Mouse (Mus musculus) heart, adult 2 months (tissue): Measurements from ENCODE around the gene Rnase10. TPM values are rescaled to one million over a fixed set of nuclear protein-coding genes. Genes with fewer than 3 reads are reported as not detected.
"Not testable (repeated sequence)": the region's sequence is repeated elsewhere in the genome, so short reads cannot be mapped to it uniquely, and the experiment has no call there.

Experiments
- DNase-seq, 2 experiments: peaks; one replicate each; pipeline ENCODE4 v3.0.0; 2021
- H3K27ac ChIP-seq: fragments of 200-600 bp; 2 replicates; pipeline ENCODE4 v1.8.1; 2022
- H3K27me3 ChIP-seq: fragments of 200-500 bp; 2 replicates; pipeline ENCODE4 v1.6.1; 2012; ENCODE audit warnings: mild to moderate bottlenecking, low read length, inconsistent platforms, mixed read lengths; ENCODE audit not compliant: control insufficient read depth, insufficient read depth
- H3K36me3 ChIP-seq: fragments of 200-500 bp; 2 replicates; pipeline ENCODE4 v1.6.1; 2012; ENCODE audit warnings: low read length, inconsistent platforms; ENCODE audit not compliant: control insufficient read depth, insufficient read depth
- H3K4me1 ChIP-seq: fragments of 200-500 bp; 2 replicates; pipeline ENCODE4 v1.6.1; 2011; ENCODE audit warnings: low read length; ENCODE audit not compliant: control insufficient read depth, insufficient read depth
- H3K4me3 ChIP-seq: fragments of 200-600 bp; 2 replicates; pipeline ENCODE4 v1.8.1; 2022
- H3K79me2 ChIP-seq: fragments of 200-500 bp; replicated peaks from 2 replicates; pipeline ENCODE4 v1.6.1; 2012; ENCODE audit warnings: mild to moderate bottlenecking, inconsistent platforms, low read length, moderate library complexity, mixed read lengths; ENCODE audit not compliant: control insufficient read depth, insufficient read depth
- H3K9ac ChIP-seq: fragments of 200-500 bp; 2 replicates; pipeline ENCODE4 v1.6.1; 2012; ENCODE audit warnings: low read depth, mild to moderate bottlenecking, control low read depth, inconsistent platforms, low read length, mixed read lengths
- CTCF ChIP-seq: fragments of 200-600 bp; IDR thresholded peaks from 2 replicates; pipeline ENCODE4 v1.8.1; 2022; ENCODE audit warnings: antibody characterized with exemption, mild to moderate bottlenecking, moderate library complexity
- EP300 ChIP-seq: fragments of 200-500 bp; IDR thresholded peaks from 2 replicates; pipeline ENCODE4 v1.6.1; 2011; ENCODE audit warnings: low read depth, low read length, control low read depth; ENCODE audit not compliant: insufficient read depth
- POLR2A ChIP-seq: fragments of 200-500 bp; IDR thresholded peaks from 2 replicates; pipeline ENCODE4 v1.6.1; 2011; ENCODE audit warnings: mild to moderate bottlenecking, low read depth, low read length, control low read depth; ENCODE audit not compliant: insufficient read depth
- WGBS: fragments of 180-500 bp; shearing (Covaris S2); methylation state at CpG from one replicate; pipeline ENCODE4 v1.1.7; 2018; 5-methylcytosine and 5-hydroxymethylcytosine counted together
- intact Hi-C: fragments of 180-260 bp; cut with DNase I; formaldehyde crosslinking; loops from one replicate; pipeline ENCODE4 v1.15.1; 2025
- polyA plus RNA-seq: library from polyadenylated mRNA; depleted of rRNA; stranded (reverse); fragments of >200 nt; gene quantifications from 2 replicates; pipeline ENCODE4 v1.2.3, GENCODE M21; 2012
- total RNA-seq, 2 experiments: library from RNA; stranded (reverse); gene quantifications; 2 replicates each; pipeline ENCODE4 v1.2.3; 2021

Rnase10 gene
- total and polyA plus RNA-seq, 3 experiments, result 0.21 to 0.61 TPM; not detected in 1

DNA sequence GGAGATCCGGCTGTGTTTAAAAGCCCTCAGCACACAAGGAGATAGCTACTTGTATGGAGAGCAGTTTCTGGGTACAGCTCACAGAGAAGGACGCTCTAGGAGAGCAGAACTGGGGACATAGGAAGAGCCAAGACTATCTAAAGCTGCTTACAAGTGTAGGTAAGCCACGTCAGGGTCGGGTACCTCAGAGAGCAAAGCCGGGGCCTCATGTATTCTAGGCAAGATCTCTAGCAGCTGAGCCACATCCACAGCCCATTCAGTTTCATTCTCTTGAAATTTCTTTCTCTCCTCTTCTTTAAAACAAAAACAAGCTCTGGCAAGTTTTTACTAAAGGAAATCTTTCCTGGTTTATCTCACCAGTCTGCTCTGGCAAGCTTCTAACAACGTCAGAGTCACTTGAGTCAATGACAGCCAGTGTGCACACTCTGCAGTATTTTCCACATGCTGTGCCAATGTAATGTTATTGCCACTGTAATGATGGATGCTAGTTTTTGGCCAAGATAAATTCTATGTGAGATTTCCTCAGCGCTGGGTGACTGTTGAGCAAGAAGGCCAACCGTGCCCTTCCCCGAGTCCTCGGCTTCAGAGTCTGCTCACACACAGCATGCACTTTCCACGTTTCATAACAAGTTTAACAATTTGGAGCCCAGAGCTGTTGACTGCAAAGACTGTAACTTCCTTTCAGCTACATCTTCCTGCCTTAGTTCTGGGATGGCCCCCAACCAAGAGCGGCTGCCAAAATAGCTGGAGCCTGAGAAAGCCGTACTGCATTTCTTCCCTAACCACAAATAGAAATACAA lies 563 bp downstream of the Rnase10 start:
- H3K27ac ChIP-seq, result peak overlapping the region; percentile 89
- H3K4me3 ChIP-seq, result peak overlapping the region; percentile 21
- TF ChIP-seq EP300 (peak; percentile 48; the same call in 1 of the 2 replicates), POLR2A (peak; percentile 24; the same call in 1 of the 2 replicates), CTCF (no peak)
- no peaks in the 10 kb centered on the region for H3K27me3 ChIP-seq
- H3K36me3 ChIP-seq, result peaks cover 8% of the 10 kb centered on the region; the same call in 1 of the 2 replicates
- DNase-seq, result peak; percentile 68 to 81
- H3K79me2 ChIP-seq, result no peaks in the 10 kb centered on the region
- H3K4me1 ChIP-seq, result peaks cover 16% of the 10 kb centered on the region
- 11% methylated on average over 13 of the region's 13 CpGs for WGBS
- intact Hi-C loops, result loop anchor here (1.0 to 2.0 kb wide), 2 partner anchors 10 to 39 kb away; no protein-coding TSS in a partner anchor
- peak overlapping the region; percentile 63 for H3K9ac ChIP-seq

DNA sequence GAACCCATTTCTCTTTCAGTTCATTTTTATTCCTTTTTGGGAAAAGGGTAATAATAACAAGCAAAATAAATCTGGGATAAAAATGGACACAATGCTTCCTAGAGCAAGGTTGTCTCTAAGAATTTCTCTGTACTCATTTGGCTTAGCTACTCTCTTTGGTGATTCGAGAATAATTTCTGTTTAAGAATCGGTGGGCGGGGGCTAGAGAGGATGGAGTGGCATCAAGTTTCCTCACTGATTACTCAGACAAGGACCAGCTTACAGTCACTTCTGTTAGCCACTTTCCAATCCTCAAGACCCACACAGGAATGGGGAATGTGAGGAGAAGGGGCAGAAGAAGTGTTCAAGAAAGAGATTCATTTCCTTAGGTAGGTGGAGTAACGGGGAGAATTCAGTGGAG lies 1.2 kb downstream of the Rnase10 start:
- H3K9ac ChIP-seq, result no peak overlapping the region
- DNase-seq, result no peak

DNA sequence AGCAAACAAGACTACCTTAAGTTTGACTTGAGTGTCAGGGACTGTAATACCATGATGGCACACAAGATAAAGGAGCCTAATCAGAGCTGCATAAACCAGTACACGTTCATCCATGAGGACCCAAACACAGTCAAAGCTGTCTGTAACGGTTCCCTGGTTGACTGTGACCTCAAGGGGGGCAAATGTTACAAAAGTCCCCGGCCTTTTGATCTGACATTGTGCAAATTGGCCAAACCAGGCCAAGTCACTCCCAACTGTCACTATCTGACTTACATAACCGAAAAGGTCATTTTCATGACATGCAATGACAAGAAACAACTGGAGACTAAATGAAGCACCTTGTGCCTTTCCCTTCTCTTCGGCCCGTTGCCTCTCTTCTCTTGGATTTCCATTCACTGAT lies 2.0 kb downstream of the Rnase10 start:
- Histone ChIP-seq H3K4me1 (peaks cover 16% of the 10 kb centered on the region), H3K9ac (no peak overlapping the region), H3K27me3 (no peaks in the 10 kb centered on the region), H3K79me2 (no peaks in the 10 kb centered on the region), H3K27ac (peak overlapping the region; percentile 89), H3K36me3 (peaks cover 8% of the 10 kb centered on the region; the same call in 1 of the 2 replicates), H3K4me3 (no peak overlapping the region)
- WGBS, result 86% methylated on average over 6 of the region's 6 CpGs
- DNase-seq, result no peak
- TF ChIP-seq EP300 (no peak), POLR2A (no peak), CTCF (no peak)
- intact Hi-C loops, result loop anchor here (2.0 kb wide), 1 partner anchor 41 kb away; no protein-coding TSS in a partner anchor

More for the DNA sequence above, 1.2 kb downstream of the Rnase10 start:
- intact Hi-C loops, result loop anchor here (1.0 to 2.0 kb wide), 2 partner anchors 10 to 40 kb away; no protein-coding TSS in a partner anchor
- Histone ChIP-seq H3K4me3 (no peak overlapping the region), H3K36me3 (peaks cover 8% of the 10 kb centered on the region; the same call in 1 of the 2 replicates), H3K27ac (peak overlapping the region; percentile 89), H3K79me2 (no peaks in the 10 kb centered on the region), H3K4me1 (peaks cover 16% of the 10 kb centered on the region), H3K27me3 (no peaks in the 10 kb centered on the region)
- TF ChIP-seq EP300, result no peak
- no peak for TF ChIP-seq CTCF
- no peak for TF ChIP-seq POLR2A
- 59% methylated on average over 4 of the region's 4 CpGs for WGBS

DNA sequence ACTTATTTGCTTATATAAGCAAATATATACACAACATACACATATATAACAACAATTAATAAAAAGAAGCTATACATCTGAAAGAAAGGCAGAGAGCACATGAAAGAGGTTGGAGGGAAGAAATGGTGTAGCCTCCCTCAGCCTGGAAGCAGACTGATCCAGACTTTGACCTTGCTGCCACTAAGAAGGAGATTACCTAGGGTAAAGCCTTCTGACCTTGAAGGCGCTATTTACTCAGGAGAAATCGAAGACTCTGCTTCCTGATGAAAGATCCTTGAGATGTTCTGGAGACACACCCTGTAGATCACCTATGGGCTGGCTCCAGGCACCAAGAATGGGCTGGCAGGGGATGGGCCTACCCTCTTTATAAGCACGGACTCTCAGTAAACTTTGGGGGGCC lies 7.2 kb downstream of the Rnase10 start:
- H3K27ac ChIP-seq, H3K27me3 ChIP-seq, intact Hi-C loops, H3K79me2 ChIP-seq, H3K9ac ChIP-seq, H3K36me3 ChIP-seq, H3K4me1 ChIP-seq, H3K4me3 ChIP-seq, DNase-seq: not testable (repeated sequence)
- WGBS, result 90% methylated on average over 3 of the region's 3 CpGs

DNA sequence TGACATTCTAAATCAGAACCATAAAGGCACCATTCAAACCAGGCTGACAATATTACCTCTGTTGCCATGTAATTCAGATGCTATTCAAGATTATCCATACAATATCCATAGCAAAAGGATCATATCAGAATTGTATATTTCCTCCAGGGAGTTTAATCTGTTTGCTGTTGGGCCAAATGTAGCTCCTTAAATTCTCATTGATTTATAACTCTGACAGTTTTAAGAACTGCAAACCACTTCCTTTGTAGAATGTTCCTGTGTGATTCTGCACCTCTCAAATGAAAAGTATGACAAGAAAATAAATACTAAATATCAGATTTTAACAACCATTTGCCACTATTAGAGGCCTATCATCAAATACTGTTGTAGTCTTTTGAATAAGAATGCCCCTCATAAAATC lies 8.2 kb downstream of the Rnase10 start:
- H3K27me3 ChIP-seq, result no peaks in the 10 kb centered on the region

DNA sequence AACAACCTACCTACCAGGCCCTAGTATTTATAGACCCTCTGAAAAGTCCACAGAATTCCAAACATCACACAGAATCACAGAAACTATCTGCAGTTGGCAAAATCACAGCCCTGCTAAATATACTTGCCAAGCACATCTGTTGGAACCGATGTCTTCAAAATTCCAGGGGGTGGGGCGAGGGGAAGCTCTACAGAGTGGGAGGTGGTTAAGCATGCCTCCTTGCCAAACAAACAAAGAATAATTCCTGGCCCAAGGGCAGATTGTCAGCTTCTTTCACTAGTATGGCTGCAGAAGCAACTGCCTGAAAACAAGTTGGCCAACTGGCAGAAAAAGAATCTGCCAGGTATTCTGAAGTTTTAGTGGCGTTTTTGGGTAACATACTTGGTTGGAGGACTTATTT lies 9.7 kb downstream of the Rnase10 start:
- intact Hi-C loops, result no loop called here
- Histone ChIP-seq H3K9ac (no peak overlapping the region), H3K27ac (peak overlapping the region; percentile 62), H3K4me3 (no peak overlapping the region), H3K36me3 (peaks cover 8% of the 10 kb centered on the region; the same call in 1 of the 2 replicates), H3K27me3 (no peaks in the 10 kb centered on the region), H3K4me1 (peaks cover 6% of the 10 kb centered on the region), H3K79me2 (no peaks in the 10 kb centered on the region; the same call in 1 of the 2 replicates)
- DNase-seq, result peak; percentile 35 to 61
- WGBS, result 27% methylated on average over 3 of the region's 3 CpGs
- peak; percentile 19; the same call in 1 of the 2 replicates for TF ChIP-seq POLR2A
- TF ChIP-seq CTCF, result no peak
- TF ChIP-seq EP300, result 0 out of 2 replicates have a peak, but pooled peaks have one; percentile 53

More for the DNA sequence above, 8.2 kb downstream of the Rnase10 start:
- no peak for DNase-seq
- TF ChIP-seq CTCF (no peak), POLR2A (no peak), EP300 (no peak)
- Histone ChIP-seq H3K79me2 (no peaks in the 10 kb centered on the region; the same call in 1 of the 2 replicates), H3K27ac (no peak overlapping the region), H3K4me1 (peaks cover 6% of the 10 kb centered on the region), H3K9ac (no peak overlapping the region), H3K36me3 (peaks cover 8% of the 10 kb centered on the region; the same call in 1 of the 2 replicates), H3K4me3 (no peak overlapping the region)
- intact Hi-C loops, result no loop called here
